Mouse (Mus musculus) brain, embryonic 14.5 days (tissue): ENCODE results near the gene Syt16.

Source experiments
- CTCF ChIP-seq: fragments of 200-500 bp; IDR thresholded peaks from 2 replicates; pipeline ENCODE4 v1.5.1; 2012; ENCODE audit warnings: inconsistent platforms, mild to moderate bottlenecking, moderate library complexity, borderline replicate concordance; ENCODE audit not compliant: insufficient read depth, insufficient read length; ENCODE audit errors: extremely low read depth
- POLR2A ChIP-seq: fragments of 200-500 bp; IDR thresholded peaks from 2 replicates; pipeline ENCODE4 v1.6.1; 2012; ENCODE audit warnings: mild to moderate bottlenecking, inconsistent platforms, borderline replicate concordance; ENCODE audit not compliant: poor library complexity, insufficient read depth, insufficient read length, severe bottlenecking; ENCODE audit errors: extremely low read depth

- TF ChIP-seq POLR2A (no peak), CTCF (no peak)
Observed at GRCm38 (mm10) chr12:74163080-74163479, 165.6 kb downstream of the Syt16 start.
